Mouse (Mus musculus) midbrain, embryonic 13.5 days (tissue): ENCODE measurements around the gene Orai1. TPM values are rescaled to one million over a fixed set of nuclear protein-coding genes. Genes with fewer than 3 reads are reported as not detected.
"Not testable (repeated sequence)": the region's sequence is repeated elsewhere in the genome, so short reads cannot be mapped to it uniquely, and the experiment has no call there.

ENCODE experiments used
- ATAC-seq: fragments of 200-750 bp; cut with Nextera tagmentation; 2 replicates; pipeline ENCODE4 v1.8.0; 2017; ENCODE audit warnings: mild to moderate bottlenecking, moderate TSS enrichment, moderate library complexity
- H3K27ac ChIP-seq: fragments of 300-500 bp; sonication (generic); 2 replicates; pipeline ENCODE4 v1.5.1; 2015; ENCODE audit warnings: inconsistent platforms, mild to moderate bottlenecking, moderate library complexity
- H3K27me3 ChIP-seq: fragments of 300-500 bp; sonication (generic); 2 replicates; pipeline ENCODE4 v1.6.1; 2015; ENCODE audit warnings: mild to moderate bottlenecking, inconsistent platforms
- H3K36me3 ChIP-seq: fragments of 300-500 bp; sonication (generic); 2 replicates; pipeline ENCODE4 v1.6.1; 2015; ENCODE audit warnings: mild to moderate bottlenecking, inconsistent platforms
- H3K4me1 ChIP-seq: fragments of 300-500 bp; sonication (generic); replicated peaks from 2 replicates; pipeline ENCODE4 v1.6.1; 2015; ENCODE audit warnings: inconsistent platforms
- H3K4me2 ChIP-seq: fragments of 300-500 bp; sonication (generic); replicated peaks from 2 replicates; pipeline ENCODE4 v1.6.1; 2015; ENCODE audit warnings: moderate library complexity, mild to moderate bottlenecking, inconsistent platforms
- H3K4me3 ChIP-seq: fragments of 300-500 bp; sonication (generic); replicated peaks from 2 replicates; pipeline ENCODE4 v1.5.1; 2015; ENCODE audit warnings: mild to moderate bottlenecking, inconsistent platforms
- H3K9ac ChIP-seq: fragments of 300-500 bp; sonication (generic); replicated peaks from 2 replicates; pipeline ENCODE4 v1.6.1; 2015; ENCODE audit warnings: mild to moderate bottlenecking, inconsistent platforms
- H3K9me3 ChIP-seq: fragments of 300-500 bp; sonication (generic); 2 replicates; pipeline ENCODE4 v1.6.1; 2016; ENCODE audit warnings: mild to moderate bottlenecking, inconsistent platforms
- WGBS: fragments of 180-500 bp; shearing (Covaris S2); methylation state at CpG from one replicate; pipeline ENCODE4 v1.1.7; 2015; 5-methylcytosine and 5-hydroxymethylcytosine counted together
- polyA plus RNA-seq: library from polyadenylated mRNA; unstranded; fragments of >200 nt; fragmentation: Nextera tagmentation; extraction: Ambion mirVana; gene quantifications from 2 replicates; pipeline ENCODE4 v1.2.1, GENCODE M21; 2015

Orai1 gene
- polyA plus RNA-seq = 8.6 and 10.5 TPM in 2 replicates

GRCm38 (mm10) chr5:123014753-123015701, at the start of gene Orai1:
Gene Orai1 (plus strand): TSS chr5:123015074.
- Histone ChIP-seq H3K36me3 (no peaks in the 10 kb centered on the region), H3K4me3 (peak within 1 kb of the TSS; percentile 75), H3K27ac (peak within 1 kb of the TSS; percentile 93), H3K4me2 (peak within 1 kb of the TSS; percentile 66), H3K27me3 (no peaks in the 10 kb centered on the region), H3K9ac (peak within 1 kb of the TSS; percentile 84), H3K9me3 (no peaks in the 10 kb centered on the region), H3K4me1 (peaks cover 45% of the 10 kb centered on the region)
- ATAC-seq = peak; percentile 92
- under 1% methylated on average over 91 of the region's 106 CpGs for WGBS

GRCm38 (mm10) chr5:122965427-122965826, 49.4 kb upstream of the Orai1 start:
- Histone ChIP-seq H3K36me3 (peaks cover 5% of the 10 kb centered on the region; the same call in 1 of the 2 replicates), H3K9ac (no peak overlapping the region), H3K9me3 (no peaks in the 10 kb centered on the region), H3K27ac (no peak overlapping the region), H3K27me3 (no peaks in the 10 kb centered on the region), H3K4me1 (no peaks in the 10 kb centered on the region), H3K4me3 (no peak overlapping the region), H3K4me2 (no peak overlapping the region)
- ATAC-seq = no peak
- WGBS = 93% methylated on average over 11 of the region's 11 CpGs

GRCm38 (mm10) chr5:122968322-122968721, 46.6 kb upstream of the Orai1 start:
- H3K27me3 ChIP-seq = no peaks in the 10 kb centered on the region
- no peak overlapping the region for H3K27ac ChIP-seq
- H3K36me3 ChIP-seq = no peaks in the 10 kb centered on the region
- no peak overlapping the region for H3K9ac ChIP-seq
- H3K9me3 ChIP-seq = no peaks in the 10 kb centered on the region
- no peak overlapping the region for H3K4me2 ChIP-seq
- 36% methylated on average over 4 of the region's 4 CpGs for WGBS
- no peak for ATAC-seq
- H3K4me1 ChIP-seq = no peaks in the 10 kb centered on the region
- no peak overlapping the region for H3K4me3 ChIP-seq

- Histone ChIP-seq H3K36me3 (no peaks in the 10 kb centered on the region), H3K4me2 (no peak overlapping the region), H3K9me3 (no peaks in the 10 kb centered on the region), H3K27ac (no peak overlapping the region), H3K9ac (no peak overlapping the region), H3K4me3 (no peak overlapping the region), H3K4me1 (no peaks in the 10 kb centered on the region), H3K27me3 (no peaks in the 10 kb centered on the region)
- ATAC-seq = no peak
- 83% methylated on average over 5 of the region's 5 CpGs for WGBS
Measured at GRCm38 (mm10) chr5:122970056-122970455, 44.8 kb upstream of the Orai1 start.

- WGBS = 95% methylated on average over 4 of the region's 4 CpGs
- Histone ChIP-seq H3K27ac (no peak overlapping the region), H3K4me3 (no peak overlapping the region), H3K4me1 (no peaks in the 10 kb centered on the region), H3K4me2 (no peak overlapping the region), H3K9me3 (no peaks in the 10 kb centered on the region), H3K27me3 (no peaks in the 10 kb centered on the region), H3K36me3 (no peaks in the 10 kb centered on the region), H3K9ac (no peak overlapping the region)
- no peak for ATAC-seq
Measured at GRCm38 (mm10) chr5:122971438-122971837, 43.4 kb upstream of the Orai1 start.

- no peak overlapping the region for H3K4me2 ChIP-seq
- no peaks in the 10 kb centered on the region for H3K4me1 ChIP-seq
- no peak overlapping the region for H3K27ac ChIP-seq
- H3K27me3 ChIP-seq = no peaks in the 10 kb centered on the region
- H3K4me3 ChIP-seq = no peak overlapping the region
- no peak overlapping the region for H3K9ac ChIP-seq
- H3K36me3 ChIP-seq = 0 out of 2 replicates have a peak, but pooled peaks cover 4% of the 10 kb centered on the region
- WGBS = 62% methylated on average over 9 of the region's 9 CpGs
- no peaks in the 10 kb centered on the region for H3K9me3 ChIP-seq
- no peak for ATAC-seq
Measured at GRCm38 (mm10) chr5:122972116-122972515, 42.8 kb upstream of the Orai1 start.

- not testable (repeated sequence) for H3K27ac ChIP-seq, ATAC-seq, H3K4me3 ChIP-seq, H3K9ac ChIP-seq, H3K9me3 ChIP-seq, H3K36me3 ChIP-seq, H3K4me1 ChIP-seq, H3K27me3 ChIP-seq, H3K4me2 ChIP-seq
- WGBS = 94% methylated on average over 4 of the region's 4 CpGs
Measured at GRCm38 (mm10) chr5:122974701-122975100, 40.2 kb upstream of the Orai1 start.

- Histone ChIP-seq H3K4me1 (no peaks in the 10 kb centered on the region), H3K27ac (no peak overlapping the region), H3K4me3 (no peak overlapping the region), H3K9ac (no peak overlapping the region), H3K27me3 (no peaks in the 10 kb centered on the region), H3K9me3 (no peaks in the 10 kb centered on the region), H3K36me3 (peaks cover 9% of the 10 kb centered on the region; the same call in 1 of the 2 replicates), H3K4me2 (no peak overlapping the region)
- 92% methylated on average over 8 of the region's 8 CpGs for WGBS
- ATAC-seq = no peak
Measured at GRCm38 (mm10) chr5:122978970-122979369, 35.9 kb upstream of the Orai1 start.

- ATAC-seq = no peak
- no peak overlapping the region for H3K4me3 ChIP-seq
- H3K27me3 ChIP-seq = 0 out of 2 replicates have a peak, but pooled peaks cover 2% of the 10 kb centered on the region
- H3K27ac ChIP-seq = no peak overlapping the region
- peaks cover 38% of the 10 kb centered on the region for H3K4me1 ChIP-seq
- peaks cover 6% of the 10 kb centered on the region; the same call in 1 of the 2 replicates for H3K36me3 ChIP-seq
- H3K4me2 ChIP-seq = peak overlapping the region; percentile 99; the same call in 1 of the 2 replicates
- no peak overlapping the region for H3K9ac ChIP-seq
- 72% methylated on average over 5 of the region's 5 CpGs for WGBS
- no peaks in the 10 kb centered on the region for H3K9me3 ChIP-seq
Measured at GRCm38 (mm10) chr5:122984483-122984882, 30.4 kb upstream of the Orai1 start.

- Histone ChIP-seq H3K36me3 (peaks cover 6% of the 10 kb centered on the region; the same call in 1 of the 2 replicates), H3K4me3 (no peak overlapping the region), H3K4me2 (peak overlapping the region; percentile 99), H3K4me1 (peaks cover 46% of the 10 kb centered on the region), H3K27me3 (0 out of 2 replicates have a peak, but pooled peaks cover 2% of the 10 kb centered on the region), H3K9me3 (no peaks in the 10 kb centered on the region), H3K27ac (peak overlapping the region; percentile 51; the same call in 1 of the 2 replicates), H3K9ac (0 out of 2 replicates have a peak overlapping the region, but pooled peaks have one; percentile 29)
- no peak for ATAC-seq
- WGBS = 20% methylated on average over 3 of the region's 3 CpGs
Measured at GRCm38 (mm10) chr5:122985276-122985675, 29.6 kb upstream of the Orai1 start.

GRCm38 (mm10) chr5:122986091-122986493, 28.8 kb upstream of the Orai1 start:
- 14% methylated on average over 8 of the region's 8 CpGs for WGBS
- no peak overlapping the region for H3K4me3 ChIP-seq

More at GRCm38 (mm10) chr5:122986091-122986493, 28.8 kb upstream of the Orai1 start:
- Histone ChIP-seq H3K4me2 (peak overlapping the region; percentile 99), H3K4me1 (peaks cover 55% of the 10 kb centered on the region), H3K9me3 (no peaks in the 10 kb centered on the region), H3K9ac (0 out of 2 replicates have a peak overlapping the region, but pooled peaks have one; percentile 10), H3K36me3 (peaks cover 2% of the 10 kb centered on the region; the same call in 1 of the 2 replicates), H3K27ac (peak overlapping the region; percentile 51), H3K27me3 (0 out of 2 replicates have a peak, but pooled peaks cover 2% of the 10 kb centered on the region)
- no peak for ATAC-seq
